ENCODE assay signal across 8 mouse cellular contexts in genomic region chr6:39419851-39420721, GRCm38 (mm10). TPM values are rescaled to one million over a fixed set of nuclear protein-coding genes. Genes with fewer than 3 reads are reported as not detected.
A peak's percentile ranks its signal among the peaks of the same experiment; 100 is the strongest.
DNase-seq lines count a peak whose midpoint lies in the region; ATAC-seq and TF ChIP-seq lines count a peak whose summit lies in the region.

Gene Mkrn1, minus strand, starts transcription at chr6:39420462.

- TF ChIP-seq CTCF in Patski (IDR thresholded peaks at IDR 0.05): no peak

- peak within 1 kb of the TSS; percentile 74 for H3K4me2 ChIP-seq in hindbrain, embryonic 14.5 days (replicated peaks)

- H3K9ac ChIP-seq in hindbrain, embryonic 14.5 days: peak within 1 kb of the TSS; percentile 95

- WGBS in hindbrain, embryonic 14.5 days: under 1% methylated on average over 59 of the region's 82 CpGs

- ATAC-seq in Patski: peak; percentile 90
- peak; percentile 97 for ATAC-seq in hindbrain, embryonic 14.5 days (ENCODE audit: low FRiP score)

- H3K4me1 ChIP-seq in hindbrain, embryonic 14.5 days (replicated peaks; ENCODE audit: control insufficient read depth, insufficient read depth, low read length): peaks cover 11% of the 10 kb centered on the region

- H3K27ac ChIP-seq in hindbrain, embryonic 14.5 days: peak within 1 kb of the TSS; percentile 96

- CTCF ChIA-PET in Patski (lab: Charles Lee): interaction anchor here (0.8 to 1.5 kb wide), 2 partner anchors 12 to 14 kb away, joined by 3 read pairs; no protein-coding TSS in a partner anchor

- no peaks in the 10 kb centered on the region for H3K9me3 ChIP-seq in hindbrain, embryonic 14.5 days (ENCODE audit: control insufficient read depth, low read length)

- peak within 1 kb of the TSS; percentile 66 for H3K4me3 ChIP-seq in hindbrain, embryonic 14.5 days (replicated peaks; ENCODE audit: low read length)

- H3K27me3 ChIP-seq in Patski: no peaks in the 10 kb centered on the region
- H3K27me3 ChIP-seq in hindbrain, embryonic 14.5 days (ENCODE audit: control insufficient read depth, insufficient read depth, low read length): no peaks in the 10 kb centered on the region

- POLR2A ChIA-PET in Patski (lab: Charles Lee): no interaction called here

- no peaks in the 10 kb centered on the region for H3K36me3 ChIP-seq in hindbrain, embryonic 14.5 days (replicated peaks; ENCODE audit: control insufficient read depth, insufficient read depth)

- in situ Hi-C loops in Patski (cut with MboI; ENCODE audit: low pct_unique_long_range_greater_than_20kb): loop anchor here (5.0 kb wide), 1 partner anchor 32 kb away; no protein-coding TSS in a partner anchor

- DNase-seq in Patski (ENCODE audit: low read depth, low spot score): peak; percentile 13
- peak; percentile 94 to 95 for DNase-seq in cerebellum, postnatal 14 days
- DNase-seq in frontal cortex, postnatal 25 days (ENCODE audit: low spot score in 2 of 2): peak; percentile 63 to 71
- peak; percentile 85 for DNase-seq in hindbrain, embryonic 14.5 days (ENCODE audit: low spot score)
- peak; percentile 79 for DNase-seq in layer of hippocampus, postnatal 36 days
- DNase-seq in lung, postnatal 36 days: peak; percentile 86
- peak; percentile 95 for DNase-seq in retina, postnatal 1 day
- DNase-seq in urinary bladder, adult 18-20 months (ENCODE audit: low spot score in 2 of 2): peak; percentile 56 to 72

RNA-seq across cellular contexts. Expression of gene Mkrn1, which starts in this region (rescaled TPM):
- 58.7 TPM for polyA plus RNA-seq in Patski (2021)
- 247 and 275 TPM in 2 replicates for polyA plus RNA-seq in hindbrain, embryonic 14.5 days (2014; fragmentation: Nextera tagmentation; extraction: Ambion mirVana)
- 100 to 1,000 TPM; 127 to 136 TPM for total RNA-seq in layer of hippocampus, postnatal 36 days (2021)

Comparison
In these comparisons a context has a peak if more than half of its experiments do, and no peak if none do; other contexts are left out.
1. Peak in every context shown above with its lines: DNase-seq, ATAC-seq, H3K4me3 ChIP-seq and H3K27ac ChIP-seq.
2. DNase-seq: peak in every context shown above with its lines; median percentile 95 in retina, postnatal 1 day; 94 in cerebellum, postnatal 14 days; 86 in lung, postnatal 36 days; 85 in hindbrain, embryonic 14.5 days; 79 in layer of hippocampus, postnatal 36 days; 67 in frontal cortex, postnatal 25 days; 64 in urinary bladder, adult 18-20 months; 13 in Patski.